Mouse (Mus musculus) thymus, postnatal 0 days (tissue): ENCODE results near the gene Kmt5c. TPM values are rescaled to one million over a fixed set of nuclear protein-coding genes. Genes with fewer than 3 reads are reported as not detected.

Experiments
- DNase-seq: peaks from one replicate; pipeline ENCODE4 v3.0.0-alpha.2; 2015; ENCODE audit warnings: low spot score
- polyA plus RNA-seq: library from polyadenylated mRNA; unstranded; fragments of >200 nt; fragmentation: Nextera tagmentation; extraction: Ambion mirVana; gene quantifications from 2 replicates; pipeline ENCODE4 v1.2.1, GENCODE M21; 2015

Gene Kmt5c
- polyA plus RNA-seq, 1 experiment from 2014 or later = 44.2 TPM

DNA sequence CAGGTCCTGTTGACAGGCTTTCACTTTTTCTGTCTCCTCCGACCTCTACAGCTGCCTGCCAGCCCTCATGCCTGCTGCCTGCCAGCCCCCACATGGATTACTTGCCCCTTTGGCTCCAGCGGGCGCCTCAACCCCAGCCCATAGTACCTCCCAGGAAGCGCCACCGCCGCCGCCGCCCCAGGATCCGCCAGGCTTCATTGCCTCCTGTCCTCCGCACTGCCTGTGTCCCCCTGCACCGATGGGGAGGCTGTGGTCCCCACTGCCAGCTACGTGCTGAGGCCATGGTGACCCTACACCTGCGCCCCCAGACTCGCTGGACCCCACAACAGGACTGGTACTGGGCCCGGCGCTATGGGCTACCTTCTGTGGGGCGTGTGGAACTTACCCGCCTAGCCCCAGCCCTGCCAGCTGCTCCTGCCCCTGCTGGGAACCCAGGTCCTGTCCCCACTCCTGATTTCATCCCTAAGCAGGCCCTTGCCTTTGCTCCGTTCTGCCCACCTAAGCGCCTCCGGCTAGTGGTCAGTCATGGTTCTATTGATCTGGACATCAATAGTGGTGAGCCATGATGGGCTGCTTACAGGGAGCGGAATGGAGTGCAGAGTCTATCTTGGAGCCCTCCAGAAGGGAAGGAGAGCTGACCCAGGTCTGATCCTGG is 6.5 kb downstream of the Kmt5c start:
- no peak for DNase-seq

DNA sequence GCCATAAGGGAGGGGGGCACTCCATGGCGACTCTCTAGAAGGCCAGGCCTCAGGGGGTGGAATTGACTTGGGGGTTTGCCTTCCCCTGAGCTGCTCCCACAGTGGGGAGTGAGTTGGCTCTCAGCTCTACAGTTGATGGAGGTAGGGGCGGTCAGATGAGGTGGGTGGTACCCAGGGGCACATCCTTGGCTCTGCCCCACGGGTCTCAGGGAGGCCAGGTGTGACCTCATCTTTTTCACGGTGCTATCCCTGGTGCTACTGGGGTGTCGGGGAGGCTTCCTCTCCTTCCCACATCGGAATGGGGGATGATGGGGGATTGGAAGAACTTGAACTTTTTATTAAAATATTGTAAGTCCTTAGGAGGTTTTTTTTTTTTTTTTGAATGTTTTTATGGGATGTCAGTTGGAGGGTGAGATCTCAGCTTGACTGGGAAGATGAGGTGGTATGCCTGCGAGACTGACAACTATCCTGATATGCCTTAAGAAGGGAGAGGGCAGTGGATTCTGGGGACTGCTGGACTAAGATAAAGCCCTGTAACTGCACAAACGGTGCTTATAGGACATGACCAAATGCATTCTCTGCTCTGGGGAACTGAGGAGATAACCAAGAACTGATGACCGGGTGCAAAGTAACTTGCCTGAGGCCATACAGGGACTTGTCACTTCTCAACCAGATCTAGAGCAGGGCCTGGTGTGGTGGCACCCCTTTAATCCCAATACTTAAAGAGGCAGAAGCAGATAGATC is 7.4 kb downstream of the Kmt5c start:
- DNase-seq = no peak

DNA sequence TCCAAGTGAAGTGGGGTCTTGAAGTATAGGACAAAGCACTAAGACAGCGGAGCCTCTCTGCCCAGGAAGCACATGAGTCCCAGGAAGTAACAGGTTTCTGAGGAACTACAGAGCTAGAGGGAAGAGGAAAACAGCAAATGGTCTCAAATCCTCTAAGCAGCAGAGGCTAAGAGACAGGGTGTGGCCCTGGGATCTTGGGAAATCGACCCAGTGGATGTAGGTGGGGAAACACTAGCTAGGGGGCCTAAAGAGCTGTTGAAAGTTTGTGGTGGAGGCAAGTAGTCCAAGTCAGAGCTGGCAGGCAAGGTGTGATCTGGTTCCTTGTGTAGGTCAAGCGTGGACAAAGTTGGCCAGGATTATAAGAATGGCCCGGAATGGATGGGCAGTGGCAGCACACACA is 8.4 kb downstream of the Kmt5c start:
- no peak for DNase-seq

DNA sequence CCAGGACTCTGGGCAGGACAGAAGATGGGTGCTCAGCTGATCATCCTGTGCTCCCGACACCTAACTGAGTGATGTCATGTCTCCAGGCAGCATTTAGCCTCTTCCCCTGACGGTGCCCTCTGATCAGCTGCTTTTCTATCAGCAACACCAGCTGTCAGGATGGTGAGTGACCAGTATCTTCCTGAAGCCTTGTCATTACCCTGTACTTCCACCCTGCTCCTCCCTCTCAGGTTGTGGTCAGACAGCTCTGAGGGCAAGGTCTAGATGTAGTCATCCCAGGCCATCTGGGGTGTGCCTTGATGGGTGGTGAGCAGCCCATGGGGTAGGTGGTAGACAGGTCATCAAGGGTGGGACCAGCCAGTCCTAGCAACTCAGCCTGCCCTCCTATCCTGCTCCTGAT is 9.3 kb downstream of the Kmt5c start:
- DNase-seq = no peak

DNA sequence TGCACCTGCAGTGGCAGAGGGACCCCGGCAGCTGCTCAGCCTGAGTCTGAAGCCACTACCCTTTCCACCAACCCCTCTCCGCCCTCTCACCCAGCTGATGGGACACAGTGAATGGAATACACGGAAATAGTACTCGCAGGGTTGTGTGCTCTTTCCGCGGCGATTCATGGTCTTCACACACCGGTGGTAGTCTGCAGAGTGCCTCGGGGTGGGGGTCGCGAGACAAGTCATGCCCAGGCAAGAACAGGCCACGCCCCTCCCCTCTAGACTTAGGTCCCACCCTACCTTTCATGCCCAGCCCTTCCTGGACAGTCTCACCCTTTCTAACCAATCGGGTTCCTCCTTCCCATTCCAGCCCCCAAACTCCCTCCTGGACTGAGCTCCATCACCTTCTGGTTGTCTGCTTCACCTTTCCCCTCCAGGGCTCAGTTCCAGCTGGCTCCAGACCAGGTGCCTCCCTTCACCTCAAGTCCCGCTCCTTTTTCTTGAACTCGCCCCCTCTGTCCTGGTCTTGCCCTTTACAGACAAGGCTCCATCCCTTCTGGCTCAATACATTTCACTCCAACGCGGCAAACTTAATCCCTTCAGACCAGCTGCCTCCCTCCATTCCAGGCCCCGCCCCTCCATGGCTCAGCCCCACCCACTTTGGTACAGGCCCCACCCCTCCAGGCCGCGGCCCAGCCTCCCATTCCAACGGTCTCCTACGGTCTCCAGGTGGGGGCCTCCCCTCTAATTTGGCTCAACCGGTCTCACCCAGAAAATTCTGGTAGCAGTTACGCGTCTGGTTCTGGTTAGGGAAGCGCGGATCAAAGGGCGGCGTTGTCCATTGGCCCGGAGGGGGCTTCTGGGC is 12.3 kb downstream of the Kmt5c start:
- peak; percentile 30 for DNase-seq

DNA sequence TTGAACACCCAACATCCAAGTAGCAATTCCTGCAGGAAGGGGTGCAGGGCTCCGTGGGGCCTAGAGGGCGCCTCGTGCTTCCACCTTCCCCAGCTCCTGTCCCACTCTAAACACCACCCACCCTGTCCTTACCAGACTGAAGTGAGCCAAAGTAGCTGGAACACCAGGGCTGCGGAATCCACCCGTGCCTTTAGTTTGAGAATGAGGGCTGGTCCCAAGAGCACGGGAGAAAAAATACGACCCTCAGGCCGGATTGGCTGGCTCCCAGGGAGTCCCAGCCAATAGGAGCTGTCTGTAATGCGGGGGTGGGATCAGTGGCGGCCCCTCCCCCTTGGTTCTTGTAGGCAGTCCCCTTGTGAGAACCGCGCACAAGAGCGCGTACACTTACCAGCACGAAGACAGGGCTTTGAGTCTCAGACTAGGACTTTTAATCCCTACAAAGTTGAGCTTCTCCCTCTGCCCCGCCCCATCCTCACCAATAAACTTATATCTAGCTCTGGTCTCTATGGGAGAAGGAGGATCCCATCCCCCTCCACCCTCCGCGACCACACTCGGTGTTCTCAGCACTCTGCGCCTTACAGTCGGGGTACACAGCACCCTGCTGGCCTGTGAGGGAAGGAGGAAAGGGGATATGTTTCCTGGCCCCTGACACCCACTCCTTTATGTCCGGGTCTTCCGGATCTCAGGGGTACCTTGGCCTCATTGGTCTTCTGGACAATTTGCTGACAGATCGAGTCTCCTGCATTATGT is 13.1 kb downstream of the Kmt5c start, which contains the start of gene Cox6b2:
Cox6b2 (minus strand) TSS at position 274 of the 750 bp plus-strand sequence.
- peak; percentile 92 for DNase-seq

DNA sequence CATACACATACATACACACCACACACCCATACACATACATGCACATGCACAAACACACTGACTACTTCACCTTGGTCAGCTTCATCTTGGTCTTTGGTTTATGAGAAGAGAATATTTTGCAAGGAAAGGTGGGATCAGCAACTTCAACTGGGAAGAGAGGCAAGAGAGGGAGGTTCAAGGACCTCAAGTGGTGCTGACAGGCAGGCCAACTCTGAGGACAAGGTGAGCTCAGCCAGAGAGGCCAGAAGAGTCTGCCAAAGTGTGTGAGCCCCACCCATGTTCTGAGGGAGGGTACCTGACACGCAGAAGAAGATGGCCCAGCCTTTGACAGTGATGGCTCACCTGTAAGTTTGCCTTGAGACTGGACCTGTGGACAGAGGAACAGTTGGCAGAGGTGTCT is 19.8 kb downstream of the Kmt5c start:
- no peak for DNase-seq

DNA sequence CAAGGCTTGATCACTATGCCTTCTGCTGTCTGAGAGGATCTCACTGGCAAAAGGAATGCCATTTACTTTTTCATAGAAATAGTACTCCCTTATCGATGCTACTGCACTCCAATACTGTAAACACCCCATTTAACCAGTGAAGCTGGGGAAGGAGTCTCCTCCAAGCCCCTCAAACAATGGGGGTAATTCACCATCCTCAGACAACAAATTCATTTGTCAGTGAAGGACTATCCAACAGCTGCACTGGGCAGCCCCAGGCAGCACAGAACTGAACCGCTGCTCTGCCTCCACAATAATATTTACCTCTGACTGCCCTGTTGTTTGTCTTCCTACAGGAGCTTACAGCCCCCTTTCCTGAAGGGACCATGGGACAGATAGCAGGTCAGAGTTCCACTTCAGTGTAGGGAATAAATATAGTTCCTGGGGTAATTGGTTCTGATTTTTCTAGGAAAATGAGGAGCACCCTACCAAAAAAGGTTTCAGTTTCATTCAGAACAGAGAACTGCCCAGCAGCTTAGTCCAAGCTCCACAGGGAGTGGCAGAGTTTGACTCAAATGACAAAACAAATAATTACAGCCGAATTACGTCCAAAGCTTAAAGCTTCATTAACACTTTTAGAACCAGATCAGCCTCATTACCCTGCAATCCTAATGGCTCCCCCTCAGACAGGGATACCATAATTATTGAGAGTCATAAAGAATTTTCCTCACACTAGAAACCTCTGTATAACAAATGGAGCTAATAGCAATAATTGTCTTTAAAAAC is 25.2 kb downstream of the Kmt5c start:
- no peak for DNase-seq

DNA sequence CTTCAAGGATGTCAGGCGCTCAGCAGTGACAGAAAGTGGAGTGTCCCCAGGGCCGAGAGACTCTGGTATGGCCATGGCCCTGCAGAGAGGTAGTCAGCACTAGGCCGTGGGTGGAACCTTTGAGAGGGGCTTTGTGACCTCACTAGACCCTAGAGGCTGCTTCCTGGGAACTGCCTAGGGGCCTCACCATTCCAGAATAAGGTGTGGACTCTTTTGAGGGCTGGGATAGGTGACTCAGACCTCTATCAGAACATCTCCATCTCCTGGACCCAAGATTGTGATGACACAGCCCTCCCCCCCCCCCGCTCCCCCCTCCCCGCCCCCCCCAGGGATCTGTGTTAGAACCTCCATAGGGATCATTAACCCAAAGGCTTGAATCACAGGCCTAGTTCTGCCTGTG is 31.3 kb downstream of the Kmt5c start, which contains the start of gene Fam71e2:
Fam71e2 (minus strand) TSS at position 101 of the 400 bp plus-strand sequence.
- DNase-seq = no peak

DNA sequence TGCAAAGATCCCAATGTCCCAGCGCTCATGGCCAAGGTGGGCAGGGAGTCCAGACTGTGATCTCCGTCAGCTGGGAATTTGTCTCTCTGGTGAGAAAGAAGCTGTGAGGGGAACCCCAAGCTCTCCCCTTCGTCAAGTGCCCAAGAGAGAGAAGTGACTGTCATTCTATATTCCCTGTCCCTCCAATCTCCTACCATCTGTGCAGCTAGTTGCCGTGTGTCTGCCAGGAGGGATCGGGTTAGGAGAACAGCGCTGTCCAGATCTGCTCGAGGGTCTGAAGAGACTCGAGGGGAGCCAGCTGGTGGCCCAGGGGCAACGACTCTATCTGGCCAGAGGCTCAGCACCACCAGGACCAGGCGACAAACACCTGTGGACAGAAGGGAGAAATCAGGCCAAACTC is 36.2 kb downstream of the Kmt5c start:
- no peak for DNase-seq

DNA sequence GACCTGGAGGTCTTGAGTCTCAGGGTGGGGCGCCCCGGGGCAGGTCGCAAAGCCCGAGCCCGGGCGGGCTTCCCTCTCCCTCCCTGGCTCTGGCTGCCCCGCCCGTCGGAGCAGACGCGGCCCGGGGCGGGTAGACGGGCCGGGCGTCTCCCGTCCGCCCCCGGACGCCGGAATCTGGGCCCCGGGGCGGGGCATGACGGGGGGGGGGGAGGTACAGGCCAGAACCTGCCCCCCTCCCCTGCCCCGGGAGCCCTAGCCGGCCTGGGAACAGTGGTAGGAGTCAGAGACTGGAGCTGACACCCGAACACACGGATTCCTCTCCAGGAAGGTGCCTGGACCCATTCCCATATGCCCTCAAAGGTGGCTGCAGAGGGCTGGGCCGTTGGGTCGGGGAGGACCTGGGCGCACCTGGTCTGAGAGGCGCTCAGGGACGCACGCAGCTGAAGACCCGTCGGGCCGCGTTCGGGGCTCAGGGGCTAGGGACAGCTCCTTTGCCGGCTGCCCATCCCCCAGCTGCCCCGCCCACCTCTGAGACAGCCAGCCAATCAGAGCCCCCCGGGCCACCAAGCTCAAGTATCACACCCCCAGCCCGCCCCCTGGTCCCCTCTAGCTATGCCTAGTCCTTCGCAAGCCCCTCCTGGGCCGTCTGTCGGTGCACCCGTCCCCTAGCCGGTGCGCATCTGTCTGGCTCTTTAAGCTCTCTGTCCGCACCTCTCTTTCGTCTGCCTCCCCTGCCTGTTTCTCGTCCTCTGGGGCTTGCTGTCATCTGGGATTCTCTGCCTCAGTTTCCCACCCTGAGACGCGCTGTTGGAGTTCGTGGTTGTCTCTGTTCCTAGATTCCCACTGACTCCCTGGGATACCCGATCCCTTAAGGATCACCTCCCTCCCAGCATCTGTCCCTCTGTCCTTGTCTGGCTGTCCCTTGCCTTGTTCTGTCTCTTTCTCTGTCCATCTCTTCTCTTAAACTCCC is 37.2 kb downstream of the Kmt5c start:
- DNase-seq = peak; percentile 17

DNA sequence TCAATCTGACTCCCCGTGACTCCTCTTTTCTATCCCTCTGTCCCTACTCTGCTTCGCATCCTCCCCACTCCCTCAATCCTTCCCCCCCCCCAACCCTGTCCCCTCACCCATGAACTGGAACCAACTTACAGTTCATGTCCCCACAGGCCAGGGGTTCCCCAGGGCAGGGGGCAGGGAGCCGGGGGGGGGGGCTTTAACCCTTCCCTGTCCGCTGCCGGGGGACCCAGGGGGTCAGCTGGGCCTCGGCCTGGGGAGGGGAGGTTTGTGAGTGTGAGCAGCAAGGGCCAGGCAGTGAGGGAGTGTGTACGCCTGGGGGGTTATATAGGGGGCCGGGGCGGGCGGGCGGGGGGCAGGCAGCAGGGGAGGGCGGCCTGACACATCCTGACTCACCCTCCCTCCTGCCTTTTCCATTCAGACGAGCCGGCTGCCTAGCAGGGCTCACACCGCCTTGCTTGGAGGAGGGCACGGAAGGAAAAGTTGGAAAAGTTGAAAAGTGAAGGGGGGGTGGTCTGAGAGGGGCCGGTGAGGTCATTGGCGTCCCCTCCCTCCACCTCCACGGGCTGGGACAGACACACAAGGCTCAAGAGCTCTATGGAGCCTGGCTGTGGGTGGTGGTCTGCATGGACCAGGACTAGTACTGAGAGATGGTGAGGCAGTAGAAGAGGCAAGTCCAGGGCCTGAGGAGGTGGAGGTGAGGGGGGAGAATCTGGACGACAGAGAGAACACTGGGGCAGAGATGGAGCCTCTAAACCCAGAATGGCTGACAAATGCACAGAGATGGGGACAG is 38.1 kb downstream of the Kmt5c start:
- no peak for DNase-seq

DNA sequence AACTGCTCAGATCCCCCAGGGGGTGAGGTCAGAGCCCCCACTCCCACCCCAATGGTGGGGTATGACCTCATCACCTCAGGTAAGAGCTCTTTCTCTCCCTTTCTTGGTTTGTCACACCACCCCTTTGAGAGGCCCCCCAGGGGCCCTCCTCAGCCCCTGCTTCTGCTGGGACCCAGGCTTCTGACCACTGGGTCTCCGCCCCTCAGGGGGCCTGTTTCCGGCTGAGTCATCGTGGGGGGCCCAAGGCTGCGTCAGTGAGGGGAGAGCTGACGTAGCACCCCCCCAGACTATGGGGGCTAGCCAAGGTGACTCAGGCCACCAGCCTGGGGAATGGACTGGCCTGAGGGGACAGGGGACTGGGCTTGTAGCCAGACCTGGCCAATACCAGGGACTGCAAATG is 40.0 kb downstream of the Kmt5c start:
- DNase-seq = peak; percentile 15

DNA sequence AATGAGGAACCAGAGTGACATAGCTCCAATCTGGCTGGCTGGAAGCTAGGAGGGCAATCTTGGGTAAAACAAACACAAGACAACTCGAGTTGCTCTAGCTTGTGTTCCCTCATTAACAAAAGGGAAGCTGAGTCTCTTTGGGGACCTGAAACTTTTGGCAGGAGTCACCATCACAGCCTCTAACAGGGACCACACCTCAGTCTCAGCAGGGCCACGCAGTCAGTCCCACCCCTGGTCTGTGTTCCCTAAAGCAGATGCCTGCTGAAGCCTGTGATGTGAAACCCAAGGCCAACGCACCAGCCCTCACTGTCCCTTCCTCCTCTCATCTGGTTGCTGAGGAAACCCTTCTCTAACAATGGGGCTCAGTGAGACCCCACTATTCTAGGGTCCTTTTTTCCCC is 42.2 kb downstream of the Kmt5c start:
- no peak for DNase-seq

DNA sequence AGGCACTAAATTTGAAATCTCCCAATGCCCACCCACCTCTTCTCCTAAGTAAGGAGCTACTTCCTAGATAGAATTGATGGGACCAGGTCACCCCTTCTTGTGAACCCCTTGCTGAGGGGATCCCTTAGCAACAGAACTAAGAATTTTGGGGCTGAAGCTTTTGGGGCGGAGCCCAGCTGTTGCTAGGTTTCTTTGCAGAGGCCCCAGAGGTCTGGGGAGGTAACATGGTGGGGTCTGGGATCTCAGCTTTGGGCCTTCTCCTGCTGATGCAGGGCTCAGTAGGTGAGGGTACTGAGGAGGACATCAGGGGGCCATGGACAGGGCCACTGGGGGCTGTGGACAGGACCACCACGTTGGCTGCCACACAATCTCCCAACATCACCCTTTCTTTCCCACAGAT is 42.8 kb downstream of the Kmt5c start, which contains the start of the genes Il11 and Tmem190:
Il11 (minus strand) TSS at position 101 of the 400 bp plus-strand sequence.
Tmem190 (plus strand) TSS at position 179 of the 400 bp plus-strand sequence.
- no peak for DNase-seq

DNA sequence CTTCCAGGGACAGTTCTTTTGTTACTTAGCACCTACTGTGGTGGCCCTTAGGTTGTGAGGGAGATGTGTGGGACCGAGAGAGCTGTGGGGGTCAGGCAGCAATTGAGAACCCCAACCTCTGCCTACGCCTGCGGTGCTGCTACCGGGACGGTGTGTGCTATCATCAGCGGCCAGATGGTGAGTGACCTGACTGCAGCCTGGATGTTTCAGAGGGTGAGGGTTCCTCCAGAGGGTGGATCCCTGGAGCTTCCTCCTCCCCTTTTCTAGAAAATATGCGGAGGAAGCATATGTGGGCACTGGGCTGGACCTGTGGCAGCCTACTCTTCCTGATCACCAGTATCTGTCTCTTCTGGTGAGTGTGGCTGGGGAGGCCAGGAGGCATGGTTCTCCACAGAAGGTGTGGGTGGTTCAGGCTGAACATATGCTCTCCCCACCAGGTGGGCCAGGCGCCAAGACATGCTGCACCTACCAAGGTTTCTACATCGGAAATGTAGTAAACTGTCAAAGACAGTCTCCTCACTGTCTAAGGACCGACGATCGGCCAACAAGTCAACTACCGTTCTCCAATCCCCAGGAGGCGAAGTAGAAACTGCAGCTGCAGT is 43.9 kb downstream of the Kmt5c start:
- DNase-seq = no peak

DNA sequence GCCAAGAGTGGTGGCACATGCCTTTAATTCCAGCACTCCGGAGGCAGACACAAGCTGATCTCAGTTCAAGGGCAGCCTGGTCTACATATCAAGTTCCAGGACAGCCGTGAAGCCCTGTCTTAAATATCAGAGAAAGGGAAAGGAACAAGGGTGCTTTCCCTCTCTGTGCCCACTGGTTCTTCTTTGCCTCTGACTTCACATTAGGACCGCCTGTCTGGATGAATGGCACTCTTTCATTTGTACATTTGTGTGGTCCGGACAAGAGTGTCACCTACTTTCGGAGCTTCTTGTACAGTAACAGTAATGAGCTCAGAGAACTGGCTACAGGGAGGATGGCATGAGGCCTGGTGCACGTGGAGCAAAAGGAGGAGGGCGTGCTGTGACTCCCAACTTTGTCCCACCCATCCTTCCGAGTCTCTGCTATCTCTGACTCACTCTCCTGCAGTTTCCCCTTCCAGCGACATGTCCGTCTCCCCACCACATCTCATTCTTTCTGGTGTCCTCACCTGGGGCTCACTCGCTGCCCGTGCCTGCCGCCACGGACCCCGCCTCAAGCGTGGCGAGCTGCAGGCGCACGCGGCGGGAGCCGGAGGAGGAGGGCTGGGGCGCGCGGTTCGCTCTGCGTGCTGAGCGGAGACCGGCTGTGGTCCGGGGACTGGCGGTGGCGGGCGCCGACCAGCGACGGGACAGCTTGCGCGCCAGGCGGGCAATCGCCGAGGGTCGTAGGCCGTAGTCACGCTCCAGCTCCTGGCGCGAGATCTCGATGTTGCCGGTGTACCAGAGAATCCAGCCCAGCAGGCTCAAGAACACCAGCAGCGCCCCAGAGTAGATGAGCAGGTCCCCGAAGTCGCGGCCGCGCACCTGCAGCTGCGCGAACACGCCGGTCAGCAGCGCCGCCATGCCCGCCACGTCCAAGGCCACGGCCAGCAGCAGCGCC is 48.9 kb downstream of the Kmt5c start:
- DNase-seq = peak; percentile 32
